Mouse (Mus musculus) cerebellum, postnatal 36 days (tissue): Measurements from ENCODE around the gene H2-DMb1.

Source experiments
- DNase-seq, 2 experiments: peaks; one replicate each; pipeline ENCODE4 v3.0.0; 2021 to 2022; ENCODE audit warnings: mixed read lengths in 2 of 2

Gene H2-DMb1

GRCm38 (mm10) chr17:34152923-34153322 is at the start of gene H2-DMb1:
Gene H2-DMb1 (plus strand): TSS chr17:34153072.
- no peak for DNase-seq

GRCm38 (mm10) chr17:34104804-34105203 is 48.1 kb upstream of the H2-DMb1 start:
- DNase-seq = no peak

GRCm38 (mm10) chr17:34106555-34106954 is 46.3 kb upstream of the H2-DMb1 start:
- no peak for DNase-seq

GRCm38 (mm10) chr17:34107109-34107867 is 45.6 kb upstream of the H2-DMb1 start:
- DNase-seq = no peak

GRCm38 (mm10) chr17:34108460-34108859 is 44.4 kb upstream of the H2-DMb1 start:
- DNase-seq = no peak

GRCm38 (mm10) chr17:34109038-34109805 is 43.6 kb upstream of the H2-DMb1 start:
- DNase-seq = no peak

- no peak for DNase-seq
These were observed 43.1 kb upstream of the H2-DMb1 start for GRCm38 (mm10) chr17:34109806-34110195.

GRCm38 (mm10) chr17:34110309-34110708 is 42.6 kb upstream of the H2-DMb1 start:
- DNase-seq = no peak

GRCm38 (mm10) chr17:34114114-34114513 is 38.8 kb upstream of the H2-DMb1 start:
- no peak for DNase-seq

GRCm38 (mm10) chr17:34116736-34117370 is 36.0 kb upstream of the H2-DMb1 start:
- DNase-seq = peak in 1 of 2 experiments; percentile 26

- no peak for DNase-seq
These were observed 35.3 kb upstream of the H2-DMb1 start for GRCm38 (mm10) chr17:34117421-34118112.

GRCm38 (mm10) chr17:34118113-34118872 is 34.6 kb upstream of the H2-DMb1 start:
- peak; percentile 50 to 52 for DNase-seq

- no peak for DNase-seq
These were observed 34.0 kb upstream of the H2-DMb1 start for GRCm38 (mm10) chr17:34118873-34119248.

GRCm38 (mm10) chr17:34119249-34120179 is 33.4 kb upstream of the H2-DMb1 start, which contains the start of gene H2-DMa:
Gene H2-DMa (plus strand): TSS chr17:34119541.
- peak; percentile 99 for DNase-seq

GRCm38 (mm10) chr17:34120180-34120723 is 32.6 kb upstream of the H2-DMb1 start:
- DNase-seq = peak; percentile 84 to 90

GRCm38 (mm10) chr17:34120814-34121171 is 32.1 kb upstream of the H2-DMb1 start:
- DNase-seq = peak; percentile 80 to 82

- DNase-seq = peak; percentile 75 to 77
These were observed 31.5 kb upstream of the H2-DMb1 start for GRCm38 (mm10) chr17:34121172-34121878.

- peak; percentile 70 to 73 for DNase-seq
These were observed 31.0 kb upstream of the H2-DMb1 start for GRCm38 (mm10) chr17:34121879-34122187.

GRCm38 (mm10) chr17:34122188-34122984 is 30.5 kb upstream of the H2-DMb1 start, which contains the start of gene Brd2:
Gene Brd2 (minus strand): TSS chr17:34122634.
- peak; percentile 97 to 98 for DNase-seq
